Mouse (Mus musculus) large intestine, adult 2 months (tissue): Measurements from ENCODE around the gene Phc2. TPM values are rescaled to one million over a fixed set of nuclear protein-coding genes. Genes with fewer than 3 reads are reported as not detected.
"Not testable (repeated sequence)": the region's sequence is repeated elsewhere in the genome, so short reads cannot be mapped to it uniquely, and the experiment has no call there.

Experiments used
- DNase-seq: peaks from one replicate; pipeline ENCODE4 v3.0.0-alpha.2; 2012; ENCODE audit warnings: low read depth, low spot score
- WGBS: fragments of 180-500 bp; shearing (Covaris S2); methylation state at CpG from one replicate; pipeline ENCODE4 v1.1.7; 2018; 5-methylcytosine and 5-hydroxymethylcytosine counted together
- polyA plus RNA-seq: library from polyadenylated mRNA; depleted of rRNA; stranded (reverse); fragments of >200 nt; gene quantifications from 2 replicates; pipeline ENCODE4 v1.2.3, GENCODE M21; 2012

Phc2 gene
- polyA plus RNA-seq, 1 experiment = 79.9 TPM

- WGBS = 33% methylated on average over 23 of the region's 23 CpGs
- no peak for DNase-seq
Observed at GRCm38 (mm10) chr4:128641766-128642717, 12.5 kb upstream of the Phc2 start.

- WGBS = 70% methylated on average over 6 of the region's 6 CpGs
Observed at GRCm38 (mm10) chr4:128645896-128646295, 8.6 kb upstream of the Phc2 start.

GRCm38 (mm10) chr4:128646762-128647161 lies 7.7 kb upstream of the Phc2 start:
- WGBS = 51% methylated on average over 7 of the region's 7 CpGs
- DNase-seq = no peak

More at GRCm38 (mm10) chr4:128645896-128646295, 8.6 kb upstream of the Phc2 start:
- no peak for DNase-seq

GRCm38 (mm10) chr4:128648567-128649255 lies 5.8 kb upstream of the Phc2 start:
- no peak for DNase-seq
- WGBS = 32% methylated on average over 8 of the region's 8 CpGs

- DNase-seq = no peak
- 68% methylated on average over 3 of the region's 3 CpGs for WGBS
Observed at GRCm38 (mm10) chr4:128651530-128651929, 3.0 kb upstream of the Phc2 start.

- WGBS = 34% methylated on average over 5 of the region's 5 CpGs
- no peak for DNase-seq
Observed at GRCm38 (mm10) chr4:128652584-128653298, 1.8 kb upstream of the Phc2 start.

- WGBS = 7% methylated on average over 12 of the region's 12 CpGs
- DNase-seq = no peak
Observed at GRCm38 (mm10) chr4:128655446-128655845, 944 bp downstream of the Phc2 start.

GRCm38 (mm10) chr4:128660196-128660595 lies 5.7 kb downstream of the Phc2 start:
- WGBS = 70% methylated on average over 8 of the region's 8 CpGs

GRCm38 (mm10) chr4:128661063-128661462 lies 6.6 kb downstream of the Phc2 start:
- DNase-seq = no peak
- 82% methylated on average over 8 of the region's 8 CpGs for WGBS

More at GRCm38 (mm10) chr4:128660196-128660595, 5.7 kb downstream of the Phc2 start:
- no peak for DNase-seq

GRCm38 (mm10) chr4:128664002-128664401 lies 9.5 kb downstream of the Phc2 start:
- 72% methylated on average over 3 of the region's 3 CpGs for WGBS
- DNase-seq = no peak

- 54% methylated on average over 7 of the region's 7 CpGs for WGBS
- DNase-seq = not testable (repeated sequence)
Observed at GRCm38 (mm10) chr4:128666362-128666761, 11.9 kb downstream of the Phc2 start.

- DNase-seq = not testable (repeated sequence)
- WGBS = 41% methylated on average over 4 of the region's 4 CpGs
Observed at GRCm38 (mm10) chr4:128667195-128667594, 12.7 kb downstream of the Phc2 start.

- DNase-seq = no peak
- WGBS = 82% methylated on average over 6 of the region's 6 CpGs
Observed at GRCm38 (mm10) chr4:128669229-128669628, 14.7 kb downstream of the Phc2 start.

GRCm38 (mm10) chr4:128670566-128671191 lies 16.2 kb downstream of the Phc2 start:
- DNase-seq = no peak
- 40% methylated on average over 11 of the region's 11 CpGs for WGBS

- 95% methylated on average over 4 of the region's 4 CpGs for WGBS
- DNase-seq = no peak
Observed at GRCm38 (mm10) chr4:128672494-128672893, 18.0 kb downstream of the Phc2 start.

GRCm38 (mm10) chr4:128678564-128679217 lies 24.2 kb downstream of the Phc2 start:
- 45% methylated on average over 13 of the region's 13 CpGs for WGBS

GRCm38 (mm10) chr4:128681126-128681525 lies 26.6 kb downstream of the Phc2 start:
- DNase-seq = no peak
- 58% methylated on average over 8 of the region's 8 CpGs for WGBS

More at GRCm38 (mm10) chr4:128678564-128679217, 24.2 kb downstream of the Phc2 start:
- DNase-seq = no peak

- no peak for DNase-seq
- WGBS = 94% methylated on average over 13 of the region's 13 CpGs
Observed at GRCm38 (mm10) chr4:128682281-128682680, 27.8 kb downstream of the Phc2 start.

- DNase-seq = no peak
- 77% methylated on average over 3 of the region's 3 CpGs for WGBS
Observed at GRCm38 (mm10) chr4:128683706-128684105, 29.2 kb downstream of the Phc2 start.
